Mouse (Mus musculus) heart, postnatal 10 days (tissue): Measurements from ENCODE around the gene BC016579. TPM values are rescaled to one million over a fixed set of nuclear protein-coding genes. Genes with fewer than 3 reads are reported as not detected.

Experiments
- DNase-seq, 2 experiments: peaks; one replicate each; pipeline ENCODE4 v3.0.0; 2021
- intact Hi-C: fragments of 180-260 bp; cut with DNase I; formaldehyde crosslinking; loops from one replicate; pipeline ENCODE4 v1.15.1; 2025
- total RNA-seq, 2 experiments: library from RNA; stranded (reverse); gene quantifications; 2 replicates each; pipeline ENCODE4 v1.2.3; 2021

The BC016579 gene
- total RNA-seq, 2 experiments from 2014 or later, result not detected

GRCm38 (mm10) chr16:45644380-45644779, 9.5 kb downstream of the BC016579 start:
- intact Hi-C loops, result no loop called here
- peak; percentile 14 to 27 for DNase-seq

- intact Hi-C loops, result no loop called here
- DNase-seq, result no peak
Observed at GRCm38 (mm10) chr16:45643944-45644343, 9.9 kb downstream of the BC016579 start.

GRCm38 (mm10) chr16:45641301-45641700, 12.6 kb downstream of the BC016579 start:
- intact Hi-C loops, result no loop called here
- DNase-seq, result no peak

- no peak for DNase-seq
- intact Hi-C loops, result no loop called here
Observed at GRCm38 (mm10) chr16:45640070-45640762, 13.7 kb downstream of the BC016579 start.

GRCm38 (mm10) chr16:45635826-45636225, 18.0 kb downstream of the BC016579 start:
- intact Hi-C loops, result no loop called here
- DNase-seq, result no peak

GRCm38 (mm10) chr16:45632420-45632819, 21.4 kb downstream of the BC016579 start:
- intact Hi-C loops, result loop anchor here (5.0 kb wide), 2 partner anchors 220 to 350 kb away; no protein-coding TSS in a partner anchor
- no peak for DNase-seq

GRCm38 (mm10) chr16:45630347-45630960, 23.4 kb downstream of the BC016579 start:
- intact Hi-C loops, result loop anchor here (1.0 to 5.0 kb wide), 3 partner anchors 218 to 433 kb away; no protein-coding TSS in a partner anchor
- peak; percentile 72 to 78 for DNase-seq

GRCm38 (mm10) chr16:45629497-45630105, 24.3 kb downstream of the BC016579 start:
- DNase-seq, result no peak
- intact Hi-C loops, result loop anchor here (1.0 to 5.0 kb wide), 4 partner anchors 47 to 432 kb away; no protein-coding TSS in a partner anchor

GRCm38 (mm10) chr16:45625342-45625741, 28.5 kb downstream of the BC016579 start:
- DNase-seq, result no peak
- intact Hi-C loops, result loop anchor here (5.0 kb wide), 1 partner anchor 43 kb away; no protein-coding TSS in a partner anchor

GRCm38 (mm10) chr16:45624791-45625190, 29.1 kb downstream of the BC016579 start:
- intact Hi-C loops, result loop anchor here (5.0 kb wide), 1 partner anchor 42 kb away; no protein-coding TSS in a partner anchor
- no peak for DNase-seq

GRCm38 (mm10) chr16:45623230-45623629, 30.6 kb downstream of the BC016579 start:
- intact Hi-C loops, result no loop called here
- DNase-seq, result no peak

GRCm38 (mm10) chr16:45619751-45620375, 34.0 kb downstream of the BC016579 start:
- no peak for DNase-seq
- intact Hi-C loops, result no loop called here

GRCm38 (mm10) chr16:45615944-45616343, 37.9 kb downstream of the BC016579 start:
- DNase-seq, result no peak
- intact Hi-C loops, result no loop called here

GRCm38 (mm10) chr16:45613247-45613646, 40.6 kb downstream of the BC016579 start:
- intact Hi-C loops, result no loop called here
- DNase-seq, result no peak

- intact Hi-C loops, result no loop called here
- DNase-seq, result no peak
Observed at GRCm38 (mm10) chr16:45610267-45610666, 43.6 kb downstream of the BC016579 start, which contains the start of gene Gcsam. TSS of gene Gcsam (plus strand) at chr16:45610380.

- intact Hi-C loops, result loop anchor here (5.0 to 10.0 kb wide), 2 partner anchors 324 to 412 kb away; no protein-coding TSS in a partner anchor
- DNase-seq, result peak; percentile 23 to 32
Observed at GRCm38 (mm10) chr16:45609300-45609699, 44.6 kb downstream of the BC016579 start.

- DNase-seq, result peak; percentile 12 to 24
- intact Hi-C loops, result loop anchor here (5.0 to 10.0 kb wide), 2 partner anchors 324 to 411 kb away; no protein-coding TSS in a partner anchor
Observed at GRCm38 (mm10) chr16:45608481-45608954, 45.4 kb downstream of the BC016579 start.

GRCm38 (mm10) chr16:45595494-45595893, 58.4 kb downstream of the BC016579 start:
- intact Hi-C loops, result no loop called here
- no peak for DNase-seq

GRCm38 (mm10) chr16:45593656-45594055, 60.2 kb downstream of the BC016579 start:
- intact Hi-C loops, result no loop called here
- DNase-seq, result no peak

- DNase-seq, result peak; percentile 5 to 18
- intact Hi-C loops, result loop anchor here (5.0 kb wide), 1 partner anchor 45 kb away; no protein-coding TSS in a partner anchor
Observed at GRCm38 (mm10) chr16:45582512-45582911, 71.4 kb downstream of the BC016579 start.
